ENCODE assay signal across 28 mouse cellular contexts in the genomic region with DNA sequence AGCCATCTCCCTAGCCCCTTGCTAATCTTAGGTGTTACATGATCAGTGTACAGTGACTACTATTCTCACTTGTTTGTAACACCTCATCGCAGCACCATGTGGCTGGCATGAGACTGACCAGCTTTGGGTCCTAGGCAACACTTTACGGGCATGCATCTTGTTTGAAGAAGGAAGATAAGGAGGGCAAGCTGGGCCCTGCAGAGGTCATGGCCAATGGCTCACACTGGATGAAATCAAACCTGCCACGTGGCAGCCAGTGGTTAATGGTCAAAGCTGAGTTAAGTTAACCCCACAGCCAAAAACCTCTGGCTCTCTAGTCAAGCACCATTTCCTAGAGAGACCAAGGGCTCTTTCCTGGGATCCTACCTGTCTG. TPM values are rescaled to one million over a fixed set of nuclear protein-coding genes. Genes with fewer than 3 reads are reported as not detected.
DNase-seq lines count a peak whose midpoint lies in the region; ATAC-seq and TF ChIP-seq lines count a peak whose summit lies in the region.
"Had no signal": no experiment of that assay in that cellular context is flagged by ENCODE, and none has a peak within 500 bp of the region (broad histone marks: within the 10 kb centered on the region; RNA-seq: fewer than 3 reads in every experiment).

No protein-coding gene starts in this region.

- H3K9me3 ChIP-seq in forebrain, embryonic 15.5 days = no peaks in the 10 kb centered on the region
- H3K9me3 ChIP-seq in forebrain, embryonic 14.5 days (replicated peaks; ENCODE audit: control insufficient read depth, low read length) = no peaks in the 10 kb centered on the region
- H3K9me3 ChIP-seq in midbrain, embryonic 11.5 days (ENCODE audit: control insufficient read depth, low read length) = no peaks in the 10 kb centered on the region
- H3K9me3 ChIP-seq in midbrain, embryonic 14.5 days (ENCODE audit: control insufficient read depth, low read length) = no peaks in the 10 kb centered on the region
- H3K9me3 ChIP-seq: hindbrain, embryonic 12.5 days; hindbrain, embryonic 15.5 days had no signal

- no peak for TF ChIP-seq CTCF in liver, adult 2 months (IDR thresholded peaks at IDR 0.05; ENCODE audit: low read depth, low read length)

- 90% methylated on average over 3 of the region's 3 CpGs for WGBS in forebrain, embryonic 15.5 days
- WGBS in forebrain, embryonic 14.5 days = 96% methylated on average over 3 of the region's 3 CpGs
- WGBS in liver, adult 2 months = 17% methylated on average over 3 of the region's 3 CpGs
- 77% methylated on average over 3 of the region's 3 CpGs for WGBS in midbrain, embryonic 11.5 days
- WGBS in midbrain, embryonic 14.5 days = 84% methylated on average over 3 of the region's 3 CpGs

- H3K79me2 ChIP-seq in liver, adult 2 months (ENCODE audit: control insufficient read depth, insufficient read depth, low read length) = no peaks in the 10 kb centered on the region

- no peak overlapping the region for H3K4me3 ChIP-seq in forebrain, embryonic 15.5 days
- no peak overlapping the region for H3K4me3 ChIP-seq in forebrain, embryonic 14.5 days (ENCODE audit: low read depth, low read length)
- no peak overlapping the region for H3K4me3 ChIP-seq in liver, adult 2 months (ENCODE audit: insufficient read depth, low read depth, low read length)
- no peak overlapping the region for H3K4me3 ChIP-seq in midbrain, embryonic 11.5 days (ENCODE audit: low read depth, low read length)
- H3K4me3 ChIP-seq in midbrain, embryonic 14.5 days (replicated peaks; ENCODE audit: low read depth, low read length) = no peak overlapping the region
- H3K4me3 ChIP-seq: hindbrain, embryonic 12.5 days; hindbrain, embryonic 15.5 days had no signal

- H3K4me1 ChIP-seq in forebrain, embryonic 15.5 days = no peaks in the 10 kb centered on the region
- H3K4me1 ChIP-seq in forebrain, embryonic 14.5 days (ENCODE audit: control insufficient read depth, insufficient read depth, low read length) = no peaks in the 10 kb centered on the region
- H3K4me1 ChIP-seq in liver, adult 2 months (ENCODE audit: control insufficient read depth, insufficient read depth, low read length) = peaks cover 7% of the 10 kb centered on the region
- no peaks in the 10 kb centered on the region for H3K4me1 ChIP-seq in midbrain, embryonic 11.5 days (ENCODE audit: control insufficient read depth, insufficient read depth, low read length)
- no peaks in the 10 kb centered on the region for H3K4me1 ChIP-seq in midbrain, embryonic 14.5 days (ENCODE audit: control insufficient read depth, insufficient read depth, low read length)
- H3K4me1 ChIP-seq: hindbrain, embryonic 12.5 days; hindbrain, embryonic 15.5 days had no signal

- no peak for TF ChIP-seq POLR2A in liver, adult 2 months (IDR thresholded peaks at IDR 0.05; ENCODE audit: extremely low read depth, insufficient read depth, low read length)

- H3K4me2 ChIP-seq in forebrain, embryonic 15.5 days (replicated peaks) = no peak overlapping the region
- no peak overlapping the region for H3K4me2 ChIP-seq in forebrain, embryonic 14.5 days (ENCODE audit: low read length)
- no peak overlapping the region for H3K4me2 ChIP-seq in midbrain, embryonic 11.5 days
- no peak overlapping the region for H3K4me2 ChIP-seq in midbrain, embryonic 14.5 days (ENCODE audit: low read length)
- H3K4me2 ChIP-seq: heart, embryonic 11.5 days; hindbrain, embryonic 12.5 days; hindbrain, embryonic 15.5 days had no signal

- H3K27ac ChIP-seq in forebrain, embryonic 15.5 days (replicated peaks) = peak overlapping the region; percentile 50; the same call in 1 of the 2 replicates
- no peak overlapping the region for H3K27ac ChIP-seq in forebrain, embryonic 14.5 days (ENCODE audit: low read depth, low read length)
- H3K27ac ChIP-seq in liver, adult 2 months (replicated peaks; ENCODE audit: insufficient read depth, low read depth, low read length) = peak overlapping the region; percentile 74
- no peak overlapping the region for H3K27ac ChIP-seq in midbrain, embryonic 11.5 days (ENCODE audit: low read depth, low read length)
- H3K27ac ChIP-seq in midbrain, embryonic 14.5 days (replicated peaks; ENCODE audit: low read depth, low read length) = no peak overlapping the region
- H3K27ac ChIP-seq: hindbrain, embryonic 12.5 days; hindbrain, embryonic 15.5 days had no signal

- no peak for ATAC-seq in forebrain, embryonic 15.5 days (replicated peaks)
- ATAC-seq in forebrain, embryonic 14.5 days = no peak
- no peak for ATAC-seq in midbrain, embryonic 11.5 days (ENCODE audit: low FRiP score)
- no peak for ATAC-seq in midbrain, embryonic 14.5 days (ENCODE audit: low FRiP score, low TSS enrichment)

- no peak for DNase-seq in forebrain, embryonic 14.5 days (ENCODE audit: low spot score)
- DNase-seq in liver, adult 2 months (ENCODE audit: extremely low read depth, low read depth, low spot score) = peak; percentile 97
- no peak for DNase-seq in liver
- peak; percentile 33 for DNase-seq in midbrain, embryonic 11.5 days (ENCODE audit: low spot score, missing footprints)
- DNase-seq in midbrain, embryonic 14.5 days = no peak
- DNase-seq: adrenal gland, postnatal 10 days; adrenal gland, postnatal 36 days; cerebellum, adult 18-20 months; cerebellum, adult 9-10 months; gastrocnemius, postnatal 14 days; heart, adult 11 months had no signal

- no peaks in the 10 kb centered on the region for H3K27me3 ChIP-seq in forebrain, embryonic 15.5 days
- no peaks in the 10 kb centered on the region for H3K27me3 ChIP-seq in forebrain, embryonic 14.5 days (replicated peaks; ENCODE audit: control insufficient read depth, insufficient read depth, low read length)
- H3K27me3 ChIP-seq in liver, adult 2 months (ENCODE audit: control insufficient read depth, insufficient read depth, low read length) = no peaks in the 10 kb centered on the region
- H3K27me3 ChIP-seq in midbrain, embryonic 11.5 days (ENCODE audit: control insufficient read depth, insufficient read depth, low read length) = no peaks in the 10 kb centered on the region
- no peaks in the 10 kb centered on the region for H3K27me3 ChIP-seq in midbrain, embryonic 14.5 days (ENCODE audit: control insufficient read depth, insufficient read depth, low read length)
- H3K27me3 ChIP-seq: hindbrain, embryonic 12.5 days; hindbrain, embryonic 15.5 days had no signal

- no peaks in the 10 kb centered on the region for H3K36me3 ChIP-seq in forebrain, embryonic 15.5 days
- H3K36me3 ChIP-seq in forebrain, embryonic 14.5 days (ENCODE audit: control insufficient read depth, insufficient read depth, low read length) = no peaks in the 10 kb centered on the region
- H3K36me3 ChIP-seq in liver, adult 2 months (ENCODE audit: control insufficient read depth, insufficient read depth, low read length) = no peaks in the 10 kb centered on the region
- no peaks in the 10 kb centered on the region for H3K36me3 ChIP-seq in midbrain, embryonic 11.5 days (ENCODE audit: control insufficient read depth, insufficient read depth, low read length)
- no peaks in the 10 kb centered on the region for H3K36me3 ChIP-seq in midbrain, embryonic 14.5 days (ENCODE audit: control insufficient read depth, insufficient read depth, low read length)
- H3K36me3 ChIP-seq: hindbrain, embryonic 12.5 days; hindbrain, embryonic 15.5 days had no signal

- no peak overlapping the region for H3K9ac ChIP-seq in forebrain, embryonic 15.5 days (replicated peaks)
- no peak overlapping the region for H3K9ac ChIP-seq in forebrain, embryonic 14.5 days (ENCODE audit: low read length)
- no peak overlapping the region for H3K9ac ChIP-seq in liver, adult 2 months (ENCODE audit: low read depth, low read length)
- H3K9ac ChIP-seq in midbrain, embryonic 11.5 days (ENCODE audit: low read length) = no peak overlapping the region
- H3K9ac ChIP-seq in midbrain, embryonic 14.5 days (replicated peaks; ENCODE audit: low read length) = no peak overlapping the region
- H3K9ac ChIP-seq: hindbrain, embryonic 12.5 days; hindbrain, embryonic 15.5 days had no signal

RNA-seq across cellular contexts. Expression of a gene that starts 19.1 kb away (rescaled TPM):
- not detected in 2 replicates for polyA plus RNA-seq in forebrain, embryonic 15.5 days (2015; fragmentation: Nextera tagmentation; extraction: Ambion mirVana)
- polyA plus RNA-seq in forebrain, embryonic 14.5 days (2014; fragmentation: Nextera tagmentation; extraction: Ambion mirVana) = 0.09 TPM in 1 of 2 replicates, not detected in the other
- total RNA-seq in liver, adult 2 months (2014; rRNA removed) = 0.87 and 1.4 TPM in 2 replicates
- 0.39 and 1.0 TPM in 2 replicates for polyA plus RNA-seq in liver, adult 2 months (2012; rRNA removed)
- polyA plus RNA-seq in midbrain, embryonic 11.5 days (2014; fragmentation: Nextera tagmentation; extraction: Ambion mirVana) = 0.14 TPM in 1 of 2 replicates, not detected in the other
- 0.17 and 0.18 TPM in 2 replicates for polyA plus RNA-seq in midbrain, embryonic 14.5 days (2014; fragmentation: Nextera tagmentation; extraction: Ambion mirVana)
- total RNA-seq: adrenal gland, adult 18-20 months; adrenal gland, postnatal 36 days; ES-E14; gastrocnemius, adult 18-20 months; gastrocnemius, postnatal 14 days; heart, adult 8-10 months; heart, postnatal 25 days had no signal
- polyA plus RNA-seq: embryonic facial prominence, embryonic 11.5 days; embryonic facial prominence, embryonic 14.5 days; forebrain, embryonic 11.5 days; heart, embryonic 11.5 days; heart, embryonic 14.5 days; heart, postnatal 0 days; hindbrain, embryonic 15.5 days; intestine, embryonic 14.5 days had no signal

RNA-seq across cellular contexts. Expression of a gene that starts 28.7 kb away (rescaled TPM):
- polyA plus RNA-seq in forebrain, embryonic 15.5 days (2015; fragmentation: Nextera tagmentation; extraction: Ambion mirVana) = not detected in 2 replicates
- not detected in 2 replicates for polyA plus RNA-seq in forebrain, embryonic 14.5 days (2014; fragmentation: Nextera tagmentation; extraction: Ambion mirVana)
- total RNA-seq in liver, adult 2 months (2014; rRNA removed) = not detected in 2 replicates
- polyA plus RNA-seq in liver, adult 2 months (2012; rRNA removed) = not detected in 2 replicates
- polyA plus RNA-seq in midbrain, embryonic 11.5 days (2014; fragmentation: Nextera tagmentation; extraction: Ambion mirVana) = not detected in 2 replicates
- polyA plus RNA-seq in midbrain, embryonic 14.5 days (2014; fragmentation: Nextera tagmentation; extraction: Ambion mirVana) = not detected in 2 replicates
- total RNA-seq: adrenal gland, adult 18-20 months; adrenal gland, postnatal 10 days; adrenal gland, postnatal 36 days; ES-E14; gastrocnemius, adult 18-20 months; gastrocnemius, postnatal 14 days; gastrocnemius, postnatal 4 days; heart, adult 8-10 months; heart, postnatal 25 days; hematopoietic stem cell, adult 5-6 weeks had no signal
- polyA plus RNA-seq: embryonic facial prominence, embryonic 11.5 days; embryonic facial prominence, embryonic 14.5 days; forebrain, embryonic 11.5 days; heart, postnatal 0 days; hindbrain, embryonic 12.5 days; hindbrain, embryonic 15.5 days; intestine, embryonic 14.5 days had no signal

RNA-seq across cellular contexts. Expression of a gene that starts 53.8 kb away (rescaled TPM):
- 0.80 and 0.88 TPM in 2 replicates for polyA plus RNA-seq in forebrain, embryonic 15.5 days (2015; fragmentation: Nextera tagmentation; extraction: Ambion mirVana)
- 0.52 and 0.53 TPM in 2 replicates for polyA plus RNA-seq in forebrain, embryonic 14.5 days (2014; fragmentation: Nextera tagmentation; extraction: Ambion mirVana)
- 0.74 and 0.87 TPM in 2 replicates for total RNA-seq in liver, adult 2 months (2014; rRNA removed)
- polyA plus RNA-seq in liver, adult 2 months (2012; rRNA removed) = 0.32 and 1.1 TPM in 2 replicates
- 0.19 and 0.56 TPM in 2 replicates for polyA plus RNA-seq in midbrain, embryonic 11.5 days (2014; fragmentation: Nextera tagmentation; extraction: Ambion mirVana)
- 0.66 and 0.70 TPM in 2 replicates for polyA plus RNA-seq in midbrain, embryonic 14.5 days (2014; fragmentation: Nextera tagmentation; extraction: Ambion mirVana)

Comparison
In these comparisons a context has a peak if more than half of its experiments do, and no peak if none do; other contexts are left out.
1. H3K27ac ChIP-seq: peak in forebrain, embryonic 15.5 days (single experiment) and liver, adult 2 months (single experiment); none in forebrain, embryonic 14.5 days (single experiment), midbrain, embryonic 11.5 days (single experiment) and midbrain, embryonic 14.5 days (single experiment).
2. DNase-seq: peak in liver, adult 2 months (single experiment) and midbrain, embryonic 11.5 days (single experiment); none in forebrain, embryonic 14.5 days (single experiment), liver (single experiment) and midbrain, embryonic 14.5 days (single experiment).